Mouse (Mus musculus) neutrophil, adult 59 days (primary cell): Measurements from ENCODE around the gene Klk5. TPM values are rescaled to one million over a fixed set of nuclear protein-coding genes. Genes with fewer than 3 reads are reported as not detected.

Experiments
- total RNA-seq, 2 experiments: library from RNA; stranded (reverse); gene quantifications; 1 replicate in 1 of 2; 2 replicates in 1 of 2; pipeline ENCODE4 v1.2.4; 2023

Klk5 gene
- total RNA-seq = not detected

DNA sequence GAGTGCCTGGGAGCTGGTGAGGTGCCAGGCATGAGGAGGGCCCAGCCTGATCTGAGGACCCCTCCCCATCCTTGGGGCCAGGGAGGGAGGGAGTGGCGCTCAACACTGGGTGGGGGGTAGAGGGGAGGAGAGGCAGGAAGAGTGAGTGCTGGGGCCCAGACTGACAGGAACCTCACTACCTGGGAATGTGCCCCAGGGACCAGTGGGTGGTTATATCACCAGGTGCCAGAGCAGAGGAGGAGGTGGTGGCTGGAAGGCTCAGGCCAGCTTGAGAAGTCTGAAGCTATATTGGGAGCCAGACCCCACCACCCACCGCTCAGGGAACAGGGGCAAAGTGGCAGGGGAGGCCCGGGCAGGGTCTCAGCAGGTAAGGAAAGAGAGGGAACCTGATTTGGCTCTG lies at the start of gene Klk5:
Klk5 (plus strand) TSS at position 271 of the 400 bp plus-strand sequence.

DNA sequence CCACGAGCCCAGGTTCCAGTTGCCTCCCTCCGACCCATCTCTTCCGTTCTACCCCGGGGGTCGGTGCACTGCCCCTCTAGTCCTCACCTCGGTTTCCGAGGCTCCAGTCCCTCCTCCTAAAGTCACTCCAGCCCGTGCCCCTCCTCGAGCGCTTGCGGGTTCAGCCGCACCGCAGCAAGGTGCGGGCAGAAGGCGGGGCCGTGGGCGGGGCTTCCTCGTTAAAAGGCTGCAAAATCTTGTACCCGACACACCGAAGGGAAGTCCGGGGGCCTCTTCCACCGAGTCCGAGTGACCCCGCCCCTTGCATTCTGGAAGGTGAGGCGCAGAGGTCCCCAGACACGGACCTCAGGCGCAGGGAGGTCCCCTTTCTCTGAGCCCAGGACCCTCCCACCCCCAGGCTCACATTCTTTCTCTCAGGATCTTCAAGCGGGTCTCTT lies 44.4 kb upstream of the Klk5 start, which contains the start of gene Klk8:
Klk8 (plus strand) TSS at position 245 of the 437 bp plus-strand sequence.

DNA sequence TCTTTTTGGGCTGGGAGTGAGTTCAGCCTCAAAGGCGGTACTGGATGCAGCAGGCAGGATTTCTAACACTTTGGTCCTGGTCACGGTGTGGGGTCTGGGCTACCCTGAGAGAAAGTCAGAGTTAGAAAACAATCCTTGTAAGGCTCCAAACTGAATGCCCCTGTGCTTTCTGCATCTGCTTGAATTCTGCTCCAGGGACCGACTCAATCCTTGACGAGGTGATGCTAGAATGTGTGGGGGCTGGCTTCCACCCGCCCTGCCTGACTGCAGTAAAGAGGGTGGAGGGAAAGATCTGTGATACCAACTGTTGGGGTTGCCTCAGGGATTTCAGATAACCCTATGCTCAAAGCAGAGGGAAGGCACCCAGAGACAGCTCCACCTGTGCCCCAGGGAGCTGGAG lies 30.8 kb upstream of the Klk5 start, which contains the start of gene Klk7:
Klk7 (plus strand) TSS at position 301 of the 400 bp plus-strand sequence.

DNA sequence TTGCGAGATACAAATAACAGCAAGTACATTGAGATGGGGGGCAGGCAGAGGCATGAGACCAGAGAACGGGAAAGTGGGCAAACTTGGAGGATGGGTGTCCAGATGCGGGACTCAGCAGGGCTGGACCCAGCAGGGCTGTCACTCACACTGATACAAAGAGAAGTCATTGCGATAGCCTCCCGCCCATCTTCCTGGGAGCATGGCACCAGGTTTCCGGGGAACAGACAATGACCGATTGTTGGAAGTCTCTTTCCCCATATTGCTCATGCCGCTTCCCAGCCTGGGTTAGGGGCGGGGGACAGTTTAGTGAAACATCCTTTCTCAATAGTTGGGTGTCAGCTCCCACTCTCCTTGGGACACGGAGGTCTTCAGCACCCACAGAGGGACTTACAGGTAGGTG lies 17.6 kb upstream of the Klk5 start, which contains the start of gene Klk6:
Klk6 (plus strand) TSS at position 301 of the 400 bp plus-strand sequence.

DNA sequence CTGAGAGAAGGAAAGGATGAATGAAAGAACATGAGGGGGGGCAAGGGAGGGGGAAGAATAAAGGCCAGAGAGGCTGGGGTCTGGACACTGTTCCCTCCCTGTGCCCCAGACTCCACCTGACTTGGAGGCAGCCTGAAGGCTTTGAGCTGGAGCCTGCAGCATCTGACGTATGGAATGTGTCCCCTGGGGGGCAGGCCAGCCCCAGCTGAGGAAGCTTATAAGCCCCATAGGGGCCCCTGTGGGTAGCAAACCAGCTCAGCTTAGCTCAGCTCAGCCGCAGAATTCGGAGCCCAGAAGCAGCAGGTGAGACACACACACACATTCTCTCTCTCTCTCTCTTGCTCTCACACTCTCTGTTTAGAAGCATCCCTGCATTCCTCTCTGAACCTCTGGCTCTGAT lies 39.1 kb downstream of the Klk5 start, which contains the start of gene Klk4:
Klk4 (plus strand) TSS at position 249 of the 400 bp plus-strand sequence.

Other genes starting within 250 kb of the Klk5 start
- under 1 TPM; 0.62 to 0.78 TPM for gene Zfp819, start 234.8 kb upstream of the Klk5 start, total RNA-seq
- gene Ceacam18, start 207.3 kb upstream of the Klk5 start, total RNA-seq = not detected
- 100 to 1,000 TPM; 152 to 169 TPM for gene Siglece, start 181.8 kb upstream of the Klk5 start, total RNA-seq
- gene Ctu1, start 170.0 kb upstream of the Klk5 start, total RNA-seq = 1 to 10 TPM; 2.7 to 4.6 TPM
- not detected for gene Klk14, start 151.6 kb upstream of the Klk5 start, total RNA-seq
- not detected for gene Klk13, start 129.4 kb upstream of the Klk5 start, total RNA-seq
- gene Klk12, start 73.1 kb upstream of the Klk5 start, total RNA-seq = not detected
- not detected for gene Klk11, start 67.4 kb upstream of the Klk5 start, total RNA-seq
- gene Klk10, start 60.9 kb upstream of the Klk5 start, total RNA-seq = not detected
- gene Klk9, start 50.1 kb upstream of the Klk5 start, total RNA-seq = not detected
- gene Klk8, start 44.4 kb upstream of the Klk5 start, total RNA-seq = 1 to 10 TPM; 2.1 to 4.1 TPM
- not detected for gene Klk7, start 30.7 kb upstream of the Klk5 start, total RNA-seq
- not detected for gene Klk6, start 17.5 kb upstream of the Klk5 start, total RNA-seq
- gene Klk4, start 39.2 kb downstream of the Klk5 start, total RNA-seq = not detected
- not detected for gene Klk15, start 91.8 kb downstream of the Klk5 start, total RNA-seq
- not detected for gene Klk1b8, start 108.7 kb downstream of the Klk5 start, total RNA-seq
- gene Klk1b1, start 124.8 kb downstream of the Klk5 start, total RNA-seq = not detected
- not detected for gene Klk1b9, start 134.1 kb downstream of the Klk5 start, total RNA-seq
- not detected for gene Klk1b11, start 153.9 kb downstream of the Klk5 start, total RNA-seq
- not detected for gene Klk1b26, start 170.2 kb downstream of the Klk5 start, total RNA-seq
- not detected for gene Klk1b27, start 210.3 kb downstream of the Klk5 start, total RNA-seq